Mouse (Mus musculus) urinary bladder, adult 2 months (tissue): ENCODE measurements around the gene Mbnl2. TPM values are rescaled to one million over a fixed set of nuclear protein-coding genes. Genes with fewer than 3 reads are reported as not detected.

ENCODE experiments used
- DNase-seq: peaks from one replicate; pipeline ENCODE4 v3.0.0; 2022; ENCODE audit warnings: low spot score
- polyA plus RNA-seq: library from polyadenylated mRNA; depleted of rRNA; stranded (reverse); fragments of >200 nt; gene quantifications from 2 replicates; pipeline ENCODE4 v1.2.3, GENCODE M21; 2012

Mbnl2 gene
- polyA plus RNA-seq, 1 experiment, result 161 TPM

DNA sequence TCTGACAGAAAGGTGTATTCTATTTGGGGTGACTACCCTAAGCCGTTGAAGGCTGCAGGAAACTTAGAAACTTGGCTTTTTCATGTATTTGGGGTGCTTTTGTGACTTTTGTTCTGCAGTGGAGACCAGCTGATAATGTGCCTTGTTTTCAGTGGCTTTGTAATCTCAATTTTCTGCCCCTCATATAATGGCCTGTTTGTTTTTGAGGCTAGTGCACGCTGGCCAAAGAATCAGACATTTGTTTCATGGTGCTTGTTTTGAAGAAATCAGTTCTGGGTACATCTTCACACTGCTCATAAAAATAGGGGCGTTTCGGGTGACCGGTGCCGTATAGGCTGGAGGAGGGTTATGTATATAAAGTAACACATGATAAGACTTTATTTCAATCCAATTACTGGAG is 22.4 kb downstream of the Mbnl2 start:
- no peak for DNase-seq

GRCm38 (mm10) chr14:120298439-120298838 is 23.0 kb downstream of the Mbnl2 start:
- DNase-seq, result no peak

DNA sequence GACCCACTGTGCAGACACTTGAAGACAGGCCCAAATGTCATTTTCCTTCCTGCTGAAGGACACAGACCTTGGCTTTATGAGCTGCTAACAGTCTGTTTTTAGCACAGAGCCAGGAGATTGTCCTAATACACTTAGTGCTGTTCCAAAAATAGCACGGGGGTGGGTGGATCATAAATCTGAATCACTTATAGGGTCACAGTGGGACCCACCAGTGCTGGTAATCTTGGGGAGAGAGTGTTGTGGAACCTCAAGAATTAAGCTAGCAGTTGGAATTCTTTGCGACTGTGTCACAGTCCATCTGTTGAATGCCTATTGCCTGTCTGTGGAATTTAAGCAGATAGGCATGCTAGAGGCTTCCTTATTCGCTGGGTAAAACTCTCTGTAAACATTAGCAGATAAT is 24.2 kb downstream of the Mbnl2 start:
- no peak for DNase-seq

DNA sequence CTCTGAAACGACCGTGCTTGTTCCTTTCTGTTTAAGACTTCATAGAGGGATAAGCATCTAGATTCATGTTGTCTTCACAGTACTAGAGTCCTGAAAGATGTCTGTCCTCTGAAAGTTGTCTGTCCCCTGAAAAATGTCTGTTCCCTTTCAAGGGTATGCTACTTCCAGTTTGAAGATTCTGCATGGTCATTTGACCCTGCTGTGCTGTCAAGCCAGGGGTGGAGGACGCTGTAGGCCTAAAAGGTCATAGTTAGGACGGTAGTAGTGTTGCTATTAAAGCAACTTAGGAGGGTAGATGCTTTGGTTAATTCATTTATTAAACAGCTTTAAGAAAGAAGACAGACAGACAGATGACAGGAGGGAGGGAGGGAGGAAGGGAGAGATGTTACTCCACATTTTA is 24.7 kb downstream of the Mbnl2 start:
- no peak for DNase-seq

DNA sequence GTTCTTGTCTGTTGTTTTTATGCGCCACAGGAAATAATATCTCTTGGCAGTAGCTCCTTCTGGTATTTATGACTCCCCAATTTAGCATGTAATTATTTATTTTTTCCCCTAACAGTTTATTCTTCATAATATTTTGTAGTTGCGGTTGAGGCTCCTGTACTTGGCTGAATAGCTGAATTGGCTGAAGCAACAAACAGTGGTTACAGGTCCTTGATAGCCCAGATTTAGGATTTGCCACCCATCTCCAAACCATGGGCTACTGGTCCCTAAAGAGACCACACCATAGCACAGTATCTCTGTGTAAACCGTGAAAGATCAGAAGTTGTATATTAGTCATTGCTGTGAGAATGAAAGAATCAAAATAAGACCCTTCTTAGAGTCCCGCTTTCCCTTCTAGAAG is 25.3 kb downstream of the Mbnl2 start:
- no peak for DNase-seq

GRCm38 (mm10) chr14:120302913-120303548 is 27.6 kb downstream of the Mbnl2 start:
- no peak for DNase-seq

- DNase-seq, result no peak
Measured at GRCm38 (mm10) chr14:120306229-120306628, 30.8 kb downstream of the Mbnl2 start.

GRCm38 (mm10) chr14:120307356-120307755 is 31.9 kb downstream of the Mbnl2 start:
- no peak for DNase-seq

- no peak for DNase-seq
Measured at GRCm38 (mm10) chr14:120307963-120308362, 32.5 kb downstream of the Mbnl2 start.

DNA sequence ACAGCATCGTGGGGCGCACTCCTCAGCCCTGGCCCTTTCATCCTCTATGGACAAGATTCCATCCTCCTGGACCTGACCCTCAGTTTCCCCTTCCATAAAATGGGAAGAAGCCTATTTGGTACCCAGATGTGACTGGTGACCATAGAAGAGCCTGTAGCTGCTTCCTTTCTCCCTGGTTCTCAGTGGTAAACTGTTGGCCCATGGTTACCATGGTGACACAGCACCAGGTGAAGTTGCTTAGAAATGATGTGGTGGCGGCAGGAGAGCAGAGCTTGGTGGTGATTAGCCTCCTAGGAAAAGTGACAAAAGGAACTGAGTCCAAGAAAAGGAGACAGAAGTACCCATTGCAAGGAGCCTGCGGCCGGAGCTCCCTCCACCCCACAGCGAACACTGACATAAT is 34.2 kb downstream of the Mbnl2 start:
- DNase-seq, result no peak

GRCm38 (mm10) chr14:120311330-120312097 is 36.0 kb downstream of the Mbnl2 start:
- no peak for DNase-seq

DNA sequence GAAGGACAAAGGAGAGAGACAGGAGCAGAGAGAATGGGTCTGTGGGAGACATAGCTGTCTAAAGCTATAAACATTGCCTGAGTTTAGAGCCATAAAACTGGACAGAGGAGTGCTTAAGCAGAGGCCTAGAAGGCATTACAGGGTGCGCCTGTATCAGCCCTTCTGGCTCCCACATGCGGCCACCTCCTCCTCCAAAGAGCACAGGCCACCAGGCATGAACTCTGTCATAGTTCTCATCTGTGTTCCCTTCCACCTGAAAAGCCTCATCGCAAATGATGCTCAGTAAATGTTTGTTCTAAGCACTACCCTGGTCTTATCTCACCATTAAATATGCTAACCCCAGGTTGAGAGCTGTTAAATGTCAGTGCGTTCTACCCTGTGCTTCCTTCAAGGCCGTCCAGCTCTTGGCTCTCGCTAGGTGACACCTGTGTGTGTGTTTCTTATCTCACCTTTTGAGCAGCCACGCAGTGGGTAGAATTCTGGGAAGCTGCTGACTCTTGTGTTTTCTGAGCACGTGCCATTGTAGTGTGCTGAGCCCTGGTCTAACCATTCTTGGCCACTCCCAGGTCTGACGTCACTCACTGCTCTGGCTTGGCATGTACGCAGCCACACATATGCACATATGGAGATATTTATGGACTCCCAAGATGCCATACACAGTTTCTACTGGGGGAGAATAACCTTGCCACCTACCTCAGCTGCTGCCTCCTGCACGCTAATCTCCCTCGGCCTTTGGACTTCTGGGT is 37.4 kb downstream of the Mbnl2 start:
- DNase-seq, result no peak

- DNase-seq, result no peak
Measured at GRCm38 (mm10) chr14:120313466-120313865, 38.0 kb downstream of the Mbnl2 start.

DNA sequence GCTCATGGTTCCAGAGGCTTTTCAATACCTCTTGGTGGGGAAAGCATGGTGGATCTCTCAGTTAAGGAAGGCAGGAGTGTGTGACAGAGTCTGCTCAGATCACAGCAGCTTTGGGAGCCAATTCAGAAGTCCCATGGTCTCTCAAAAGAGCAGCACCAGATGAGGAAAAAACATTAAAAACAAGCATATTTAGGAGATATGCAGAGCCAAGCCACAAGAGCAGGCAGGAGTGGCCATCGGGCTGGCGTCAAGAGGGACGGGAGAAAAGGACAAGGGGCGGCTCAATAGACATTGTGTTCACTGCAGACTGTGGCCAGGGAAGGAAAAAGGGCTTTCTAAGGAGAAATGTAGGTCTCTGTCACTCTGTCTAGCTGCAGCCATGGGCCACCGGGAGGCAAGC is 40.3 kb downstream of the Mbnl2 start:
- no peak for DNase-seq

DNA sequence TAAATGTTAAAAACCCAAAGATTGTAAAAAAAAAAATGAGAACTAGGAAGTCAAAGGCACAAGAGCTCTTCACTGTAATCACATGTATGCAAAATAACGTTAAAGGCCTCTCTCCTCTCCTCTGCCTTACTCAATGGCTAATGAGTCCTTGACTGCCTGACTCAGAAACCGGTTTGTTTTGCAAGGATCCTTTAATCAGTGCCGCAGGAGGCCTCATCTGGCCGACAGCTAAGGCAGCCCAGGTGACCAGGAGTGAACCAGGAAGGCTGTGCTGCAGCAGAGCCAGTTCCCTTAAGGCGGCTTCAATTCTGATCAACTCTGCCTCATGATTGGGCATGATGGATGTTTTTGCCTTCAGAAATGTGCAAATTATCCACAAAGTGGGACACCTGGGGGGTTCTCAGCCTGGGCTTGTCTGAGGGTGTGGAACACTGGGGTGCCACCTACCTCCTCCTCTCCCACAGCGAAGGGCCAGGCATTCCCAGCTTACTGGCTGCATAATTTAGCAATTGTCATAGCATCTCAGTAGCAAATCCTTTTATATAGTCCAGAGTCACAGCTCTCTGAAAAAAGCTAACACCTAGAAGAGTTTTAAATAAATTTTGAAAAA is 43.0 kb downstream of the Mbnl2 start:
- no peak for DNase-seq

GRCm38 (mm10) chr14:120318974-120319731 is 43.7 kb downstream of the Mbnl2 start:
- no peak for DNase-seq

GRCm38 (mm10) chr14:120322041-120322440 is 46.6 kb downstream of the Mbnl2 start:
- no peak for DNase-seq

- DNase-seq, result no peak
Measured at GRCm38 (mm10) chr14:120323111-120323510, 47.6 kb downstream of the Mbnl2 start.

- no peak for DNase-seq
Measured at GRCm38 (mm10) chr14:120324061-120324791, 48.8 kb downstream of the Mbnl2 start.

GRCm38 (mm10) chr14:120324883-120325480 is 49.5 kb downstream of the Mbnl2 start:
- no peak for DNase-seq

DNA sequence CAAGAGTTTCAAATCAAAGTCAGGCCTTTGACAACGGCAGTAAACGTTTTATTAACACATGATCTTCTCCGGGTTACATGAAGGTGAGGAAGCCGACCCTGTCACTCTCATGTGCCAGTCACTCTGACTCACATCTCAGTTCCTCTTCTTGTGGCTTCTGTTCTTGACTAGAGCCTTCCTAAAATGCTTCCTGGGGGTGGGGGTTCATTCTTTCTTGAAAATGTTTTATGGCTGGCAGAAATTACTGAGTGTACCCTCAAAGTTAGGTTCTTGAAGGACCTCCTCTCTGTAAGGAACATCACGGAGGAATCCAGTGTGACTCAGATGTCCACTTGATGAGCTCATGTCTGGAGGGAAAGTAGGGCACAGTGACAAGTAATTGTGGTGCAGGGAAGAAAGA is 50.2 kb downstream of the Mbnl2 start:
- no peak for DNase-seq
